In the genomic region with DNA sequence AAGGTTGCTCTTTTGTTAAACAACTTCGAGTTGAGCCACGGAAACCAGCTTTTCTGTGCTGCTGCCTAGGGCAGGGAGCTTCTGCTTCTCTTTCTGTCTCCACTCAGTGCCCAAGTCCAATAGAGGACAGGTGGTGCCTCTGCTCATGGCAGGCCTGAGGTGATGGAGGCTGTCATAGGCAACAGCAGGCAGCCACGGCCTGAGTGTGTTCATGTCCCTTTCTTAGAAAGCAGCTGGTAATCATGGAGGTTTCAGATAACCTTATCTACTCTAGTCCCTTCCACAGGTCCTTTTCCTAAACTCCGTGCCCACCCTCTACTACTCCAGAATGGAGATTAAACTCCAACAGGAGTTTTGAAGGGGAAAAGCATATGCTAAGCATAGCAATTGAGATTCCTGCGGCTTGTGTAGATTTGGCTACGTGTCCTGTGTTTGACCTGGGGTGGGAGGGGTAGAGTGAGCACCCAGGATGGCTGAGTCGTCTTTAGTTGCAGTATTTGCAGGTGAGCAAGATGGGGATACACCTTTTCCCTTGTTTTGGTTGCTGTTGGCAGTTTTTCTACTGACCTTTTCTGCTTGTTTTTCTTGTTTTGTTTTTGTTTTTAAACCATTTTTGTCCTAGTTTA, we compare ENCODE assay signal across 13 mouse cellular contexts. TPM values are rescaled to one million over a fixed set of nuclear protein-coding genes. Genes with fewer than 3 reads are reported as not detected.
DNase-seq lines count a peak whose midpoint lies in the region; ATAC-seq and TF ChIP-seq lines count a peak whose summit lies in the region.
"Had no signal": no experiment of that assay in that cellular context is flagged by ENCODE, and none has a peak within 500 bp of the region (broad histone marks: within the 10 kb centered on the region; RNA-seq: fewer than 3 reads in every experiment).

No protein-coding gene starts in this region.

- peak overlapping the region; percentile 69 for H3K27ac ChIP-seq in heart, embryonic 13.5 days (replicated peaks)
- no peak overlapping the region for H3K27ac ChIP-seq in stomach, embryonic 15.5 days
- no peak overlapping the region for H3K27ac ChIP-seq in midbrain, postnatal 0 days (ENCODE audit: low read depth, low read length)
- H3K27ac ChIP-seq: forebrain, embryonic 15.5 days; hindbrain, postnatal 0 days; kidney, embryonic 15.5 days had no signal

- H3K4me3 ChIP-seq in heart, embryonic 13.5 days: no peak overlapping the region
- peak overlapping the region; percentile 57 for H3K4me3 ChIP-seq in megakaryocyte, embryonic 14.5 days (replicated peaks)
- H3K4me3 ChIP-seq in erythroblast, embryonic 14.5 days (replicated peaks): peak overlapping the region; percentile 22
- no peak overlapping the region for H3K4me3 ChIP-seq in stomach, embryonic 15.5 days (replicated peaks)
- H3K4me3 ChIP-seq in midbrain, postnatal 0 days (ENCODE audit: low read depth, low read length): no peak overlapping the region
- H3K4me3 ChIP-seq: forebrain, embryonic 15.5 days; kidney, embryonic 15.5 days had no signal

- H3K9ac ChIP-seq in heart, embryonic 13.5 days: no peak overlapping the region
- H3K9ac ChIP-seq in stomach, embryonic 15.5 days: no peak overlapping the region
- no peak overlapping the region for H3K9ac ChIP-seq in midbrain, postnatal 0 days (replicated peaks; ENCODE audit: low read length, poor library complexity, severe bottlenecking)
- H3K9ac ChIP-seq: forebrain, embryonic 15.5 days; kidney, embryonic 15.5 days had no signal

- no peaks in the 10 kb centered on the region for H3K36me3 ChIP-seq in heart, embryonic 13.5 days
- peaks cover 11% of the 10 kb centered on the region for H3K36me3 ChIP-seq in megakaryocyte, embryonic 14.5 days (replicated peaks; ENCODE audit: low read length)
- H3K36me3 ChIP-seq in erythroblast, embryonic 14.5 days (ENCODE audit: control insufficient read depth): peaks cover 7% of the 10 kb centered on the region
- no peaks in the 10 kb centered on the region for H3K36me3 ChIP-seq in stomach, embryonic 15.5 days
- H3K36me3 ChIP-seq in midbrain, postnatal 0 days (ENCODE audit: insufficient read depth, low read length): no peaks in the 10 kb centered on the region
- H3K36me3 ChIP-seq: forebrain, embryonic 15.5 days; kidney, embryonic 15.5 days had no signal

- peaks cover 66% of the 10 kb centered on the region for H3K4me1 ChIP-seq in heart, embryonic 13.5 days
- H3K4me1 ChIP-seq in megakaryocyte, embryonic 14.5 days: peaks cover 86% of the 10 kb centered on the region
- peaks cover 38% of the 10 kb centered on the region for H3K4me1 ChIP-seq in erythroblast, embryonic 14.5 days (ENCODE audit: control insufficient read depth)
- no peaks in the 10 kb centered on the region for H3K4me1 ChIP-seq in stomach, embryonic 15.5 days
- H3K4me1 ChIP-seq in midbrain, postnatal 0 days (ENCODE audit: insufficient read depth, low read length): no peaks in the 10 kb centered on the region
- H3K4me1 ChIP-seq: kidney, embryonic 15.5 days had no signal

- WGBS in heart, embryonic 13.5 days: 28% methylated on average over 7 of the region's 7 CpGs
- WGBS in stomach, embryonic 15.5 days: 41% methylated on average over 7 of the region's 7 CpGs
- WGBS in midbrain, postnatal 0 days: 75% methylated on average over 7 of the region's 7 CpGs

- no peak for ATAC-seq in heart, embryonic 13.5 days (ENCODE audit: extremely low read depth, insufficient number of reproducible peaks, low FRiP score, low TSS enrichment)
- ATAC-seq in megakaryocyte, adult 5-6 weeks (ENCODE audit: poor library complexity, severe bottlenecking): no peak; the same call in 1 of the 2 replicates
- ATAC-seq in stomach, embryonic 15.5 days (ENCODE audit: insufficient read depth, low FRiP score, low read depth): peak; percentile 31; the same call in 1 of the 2 replicates
- no peak for ATAC-seq in midbrain, postnatal 0 days (ENCODE audit: low FRiP score)
- ATAC-seq: forebrain, embryonic 15.5 days; hindbrain, postnatal 0 days had no signal

- no peaks in the 10 kb centered on the region for H3K27me3 ChIP-seq in heart, embryonic 13.5 days (replicated peaks)
- no peaks in the 10 kb centered on the region for H3K27me3 ChIP-seq in megakaryocyte, embryonic 14.5 days (replicated peaks)
- no peaks in the 10 kb centered on the region for H3K27me3 ChIP-seq in erythroblast, embryonic 14.5 days (ENCODE audit: control insufficient read depth)
- no peaks in the 10 kb centered on the region for H3K27me3 ChIP-seq in stomach, embryonic 15.5 days (replicated peaks)
- H3K27me3 ChIP-seq in midbrain, postnatal 0 days (ENCODE audit: insufficient read depth, low read length): no peaks in the 10 kb centered on the region
- H3K27me3 ChIP-seq: forebrain, embryonic 15.5 days; kidney, embryonic 15.5 days had no signal

- DNase-seq in heart, postnatal 4 days: no peak
- DNase-seq in midbrain, postnatal 0 days (ENCODE audit: low spot score): no peak
- DNase-seq: adrenal gland, postnatal 14 days; gastrocnemius, postnatal 36 days; layer of hippocampus, adult 9-11 months had no signal

- H3K9me3 ChIP-seq in heart, embryonic 13.5 days: no peaks in the 10 kb centered on the region
- H3K9me3 ChIP-seq in megakaryocyte, embryonic 14.5 days: no peaks in the 10 kb centered on the region
- H3K9me3 ChIP-seq in erythroblast, embryonic 14.5 days (ENCODE audit: control insufficient read depth, low read length): no peaks in the 10 kb centered on the region
- no peaks in the 10 kb centered on the region for H3K9me3 ChIP-seq in stomach, embryonic 15.5 days
- H3K9me3 ChIP-seq in midbrain, postnatal 0 days (ENCODE audit: low read length): no peaks in the 10 kb centered on the region
- H3K9me3 ChIP-seq: forebrain, embryonic 15.5 days; kidney, embryonic 15.5 days had no signal

- H3K4me2 ChIP-seq in heart, embryonic 13.5 days: peak overlapping the region; percentile 37
- no peak overlapping the region for H3K4me2 ChIP-seq in stomach, embryonic 15.5 days
- no peak overlapping the region for H3K4me2 ChIP-seq in midbrain, postnatal 0 days (ENCODE audit: low read depth, low read length, poor library complexity, severe bottlenecking)
- H3K4me2 ChIP-seq: forebrain, embryonic 15.5 days; kidney, embryonic 15.5 days had no signal

- no peak for TF ChIP-seq CTCF in midbrain, postnatal 0 days (IDR thresholded peaks at IDR 0.05)

RNA-seq across cellular contexts. Expression of gene Tdrd3, which starts 10.0 kb away (rescaled TPM):
- polyA plus RNA-seq in heart, embryonic 13.5 days (2015; fragmentation: Nextera tagmentation; extraction: Ambion mirVana): 15.8 and 16.5 TPM in 2 replicates
- 10 to 100 TPM; 36.3 to 38.4 TPM for total RNA-seq in heart, postnatal 4 days (2021)
- polyA plus RNA-seq in megakaryocyte, embryonic 14.5 days (2012; ENCODE audit: insufficient read depth, low replicate concordance): 2.7 TPM in 1 of 2 replicates, not detected in the other
- 12.7 and 15.0 TPM in 2 replicates for total RNA-seq in megakaryocyte, adult 5-6 weeks (2015)
- 13.5 and 18.2 TPM in 2 replicates for total RNA-seq in megakaryocyte, adult 5-6 weeks (2017)
- polyA plus RNA-seq in erythroblast, embryonic 14.5 days (2012): 0.12 and 0.23 TPM in 2 replicates
- polyA plus RNA-seq in stomach, embryonic 15.5 days (2015; fragmentation: Nextera tagmentation; extraction: Ambion mirVana): 24.2 and 26.1 TPM in 2 replicates
- total RNA-seq in midbrain, postnatal 0 days (2014; rRNA removed): 25.7 and 29.3 TPM in 2 replicates
- 29.2 and 31.1 TPM in 2 replicates for polyA plus RNA-seq in midbrain, postnatal 0 days (2015; fragmentation: Nextera tagmentation; extraction: Ambion mirVana)

Comparison
In these comparisons a context has a peak if more than half of its experiments do, and no peak if none do; other contexts are left out.
1. H3K4me3 ChIP-seq: peak in megakaryocyte, embryonic 14.5 days (single experiment) and erythroblast, embryonic 14.5 days (single experiment); none in heart, embryonic 13.5 days (single experiment), stomach, embryonic 15.5 days (single experiment) and midbrain, postnatal 0 days (single experiment).